Mouse (Mus musculus) embryo, embryonic 9.5 days (tissue): ENCODE measurements around the gene 4933415A04Rik.

Experiments used
- DNase-seq: peaks from one replicate; pipeline ENCODE4 v3.0.0-alpha.2; 2017; ENCODE audit errors: extremely low spot score

4933415A04Rik gene

GRCm38 (mm10) chr11:43632566-43632965 lies 45.7 kb downstream of the 4933415A04Rik start:
- DNase-seq = no peak

GRCm38 (mm10) chr11:43633165-43633564 lies 46.3 kb downstream of the 4933415A04Rik start:
- DNase-seq = no peak

GRCm38 (mm10) chr11:43633658-43634401 lies 47.0 kb downstream of the 4933415A04Rik start:
- peak; percentile 76 for DNase-seq

GRCm38 (mm10) chr11:43636761-43637160 lies 49.9 kb downstream of the 4933415A04Rik start:
- no peak for DNase-seq

GRCm38 (mm10) chr11:43638486-43638885 lies 51.6 kb downstream of the 4933415A04Rik start:
- DNase-seq = no peak
